Comparison of ENCODE assay signal across 8 mouse cellular contexts in genomic region chr2:84851130-84852040, GRCm38 (mm10). TPM values are rescaled to one million over a fixed set of nuclear protein-coding genes. Genes with fewer than 3 reads are reported as not detected.
A peak's percentile ranks its signal among the peaks of the same experiment; 100 is the strongest.
DNase-seq lines count a peak whose midpoint lies in the region; ATAC-seq lines count a peak whose summit lies in the region.

No protein-coding gene starts in this region.

- peaks cover 72% of the 10 kb centered on the region for H3K36me3 ChIP-seq in intestine, embryonic 14.5 days (ENCODE audit: control insufficient read depth, insufficient read depth, low read length)
- peaks cover 100% of the 10 kb centered on the region for H3K36me3 ChIP-seq in liver, embryonic 13.5 days
- no peaks in the 10 kb centered on the region for H3K36me3 ChIP-seq in neural tube, embryonic 14.5 days (ENCODE audit: control insufficient read depth, insufficient read depth, low read length)

- intact Hi-C loops in gastrocnemius, postnatal 36 days (cut with DNase I) = no loop called here

- H3K27me3 ChIP-seq in intestine, embryonic 14.5 days (replicated peaks; ENCODE audit: control insufficient read depth, insufficient read depth, low read length) = no peaks in the 10 kb centered on the region
- no peaks in the 10 kb centered on the region for H3K27me3 ChIP-seq in liver, embryonic 13.5 days
- no peaks in the 10 kb centered on the region for H3K27me3 ChIP-seq in neural tube, embryonic 14.5 days (ENCODE audit: control insufficient read depth, insufficient read depth, low read length)

- no peaks in the 10 kb centered on the region for H3K9me3 ChIP-seq in intestine, embryonic 14.5 days (ENCODE audit: control insufficient read depth, low read length)
- H3K9me3 ChIP-seq in liver, embryonic 13.5 days (replicated peaks) = no peaks in the 10 kb centered on the region
- H3K9me3 ChIP-seq in neural tube, embryonic 14.5 days (ENCODE audit: control insufficient read depth, low read length) = no peaks in the 10 kb centered on the region

- no peak overlapping the region for H3K9ac ChIP-seq in intestine, embryonic 14.5 days (ENCODE audit: low read length)
- H3K9ac ChIP-seq in liver, embryonic 13.5 days = 0 out of 2 replicates have a peak overlapping the region, but pooled peaks have one; percentile 28
- no peak overlapping the region for H3K9ac ChIP-seq in neural tube, embryonic 14.5 days (replicated peaks; ENCODE audit: low read depth, low read length)

- 0 out of 2 replicates have a peak overlapping the region, but pooled peaks have one; percentile 8 for H3K4me3 ChIP-seq in brown adipose tissue, adult 24 weeks (ENCODE audit: insufficient read depth, low read depth, low read length)
- H3K4me3 ChIP-seq in intestine, embryonic 14.5 days (ENCODE audit: low read depth, low read length) = no peak overlapping the region
- H3K4me3 ChIP-seq in liver, embryonic 13.5 days (replicated peaks) = no peak overlapping the region
- H3K4me3 ChIP-seq in neural tube, embryonic 14.5 days (ENCODE audit: low read depth, low read length) = no peak overlapping the region

- DNase-seq in gastrocnemius, postnatal 36 days = peak; percentile 66 to 76
- DNase-seq in intestine, embryonic 14.5 days (ENCODE audit: low spot score) = no peak
- no peak for DNase-seq in liver, embryonic 13.5 days
- no peak for DNase-seq in layer of hippocampus, adult 9-11 months
- no peak for DNase-seq in cerebellum, postnatal 14 days

- 40% methylated on average over 23 of the region's 23 CpGs for WGBS in intestine, embryonic 14.5 days
- 69% methylated on average over 23 of the region's 23 CpGs for WGBS in liver, embryonic 13.5 days (ENCODE audit: insufficient replicate concordance)
- 34% methylated on average over 23 of the region's 23 CpGs for WGBS in neural tube, embryonic 14.5 days

- no peaks in the 10 kb centered on the region for H3K4me1 ChIP-seq in brown adipose tissue, adult 24 weeks (ENCODE audit: control insufficient read depth, insufficient read depth, insufficient read length, low read length)
- H3K4me1 ChIP-seq in intestine, embryonic 14.5 days (replicated peaks; ENCODE audit: control insufficient read depth, insufficient read depth, low read length) = peaks cover 12% of the 10 kb centered on the region; the same call in 1 of the 2 replicates
- H3K4me1 ChIP-seq in liver, embryonic 13.5 days (replicated peaks) = peaks cover 76% of the 10 kb centered on the region
- no peaks in the 10 kb centered on the region for H3K4me1 ChIP-seq in neural tube, embryonic 14.5 days (ENCODE audit: control insufficient read depth, insufficient read depth, low read length)

- H3K27ac ChIP-seq in brown adipose tissue, adult 24 weeks (replicated peaks; ENCODE audit: low read depth, low read length) = peak overlapping the region; percentile 76
- no peak overlapping the region for H3K27ac ChIP-seq in intestine, embryonic 14.5 days (ENCODE audit: low read depth)
- peak overlapping the region; percentile 78 for H3K27ac ChIP-seq in liver, embryonic 13.5 days
- H3K27ac ChIP-seq in neural tube, embryonic 14.5 days (ENCODE audit: low read depth, low read length) = no peak overlapping the region

- H3K4me2 ChIP-seq in intestine, embryonic 14.5 days (ENCODE audit: low read length) = peak overlapping the region; percentile 38
- 0 out of 2 replicates have a peak overlapping the region, but pooled peaks have one; percentile 5 for H3K4me2 ChIP-seq in liver, embryonic 13.5 days
- no peak overlapping the region for H3K4me2 ChIP-seq in neural tube, embryonic 14.5 days (ENCODE audit: low read depth, low read length)

- peak; percentile 77 for ATAC-seq in intestine, embryonic 14.5 days (replicated peaks; ENCODE audit: low FRiP score, low TSS enrichment, low read depth)
- peak; percentile 78 for ATAC-seq in liver, embryonic 13.5 days (ENCODE audit: low read depth)
- peak; percentile 53; the same call in 1 of the 2 replicates for ATAC-seq in neural tube, embryonic 14.5 days (ENCODE audit: low read depth)
- no peak for ATAC-seq in granulocyte monocyte progenitor cell, adult 5-6 weeks (replicated peaks; ENCODE audit: poor library complexity, severe bottlenecking)

RNA-seq across cellular contexts. Expression of gene Slc43a1, which starts 12.7 kb away (rescaled TPM):
- polyA plus RNA-seq in brown adipose tissue, adult 24 weeks (2012; ENCODE audit: insufficient read depth, insufficient read length, missing spikeins) = 2.6 and 3.5 TPM in 2 replicates
- 10 to 100 TPM in 1 of 2 experiments, 1 to 10 TPM in 1; 7.6 to 19.2 TPM for total RNA-seq in gastrocnemius, postnatal 36 days (2021)
- polyA plus RNA-seq in intestine, embryonic 14.5 days (2014; fragmentation: Nextera tagmentation; extraction: Ambion mirVana) = 18.3 and 18.7 TPM in 2 replicates
- 138 and 178 TPM in 2 replicates for polyA plus RNA-seq in liver, embryonic 13.5 days (2015; fragmentation: Nextera tagmentation; extraction: Ambion mirVana)
- 0.63 and 1.8 TPM in 2 replicates for polyA plus RNA-seq in neural tube, embryonic 14.5 days (2014; fragmentation: Nextera tagmentation; extraction: Ambion mirVana)
- total RNA-seq in granulocyte monocyte progenitor cell, adult 5-6 weeks (2014; fragmentation: Nextera tagmentation) = 14.6 and 23.4 TPM in 2 replicates
- 11.5 and 11.8 TPM in 2 replicates for total RNA-seq in granulocyte monocyte progenitor cell, adult 5-6 weeks (2017)

RNA-seq across cellular contexts. Expression of gene Timm10, which starts 24.6 kb away (rescaled TPM):
- polyA plus RNA-seq in brown adipose tissue, adult 24 weeks (2012; ENCODE audit: insufficient read depth, insufficient read length, missing spikeins) = 125 and 134 TPM in 2 replicates
- total RNA-seq in gastrocnemius, postnatal 36 days (2021) = 10 to 100 TPM; 39.6 to 55.9 TPM
- 73.7 and 75.5 TPM in 2 replicates for polyA plus RNA-seq in intestine, embryonic 14.5 days (2014; fragmentation: Nextera tagmentation; extraction: Ambion mirVana)
- polyA plus RNA-seq in liver, embryonic 13.5 days (2015; fragmentation: Nextera tagmentation; extraction: Ambion mirVana) = 46.8 and 51.5 TPM in 2 replicates
- polyA plus RNA-seq in neural tube, embryonic 14.5 days (2014; fragmentation: Nextera tagmentation; extraction: Ambion mirVana) = 63.8 and 89.4 TPM in 2 replicates
- total RNA-seq in granulocyte monocyte progenitor cell, adult 5-6 weeks (2014; fragmentation: Nextera tagmentation) = 52.3 and 76.6 TPM in 2 replicates
- 32.2 and 34.6 TPM in 2 replicates for total RNA-seq in granulocyte monocyte progenitor cell, adult 5-6 weeks (2017)

RNA-seq across cellular contexts. Expression of gene Smtnl1, which starts 28.9 kb away (rescaled TPM):
- polyA plus RNA-seq in brown adipose tissue, adult 24 weeks (2012; ENCODE audit: insufficient read depth, insufficient read length, missing spikeins) = 2.7 and 3.0 TPM in 2 replicates
- 10 to 100 TPM; 58.7 to 84.0 TPM for total RNA-seq in gastrocnemius, postnatal 36 days (2021)
- polyA plus RNA-seq in intestine, embryonic 14.5 days (2014; fragmentation: Nextera tagmentation; extraction: Ambion mirVana) = 0.27 TPM in 1 of 2 replicates, not detected in the other
- polyA plus RNA-seq in liver, embryonic 13.5 days (2015; fragmentation: Nextera tagmentation; extraction: Ambion mirVana) = 0.23 and 0.24 TPM in 2 replicates
- polyA plus RNA-seq in neural tube, embryonic 14.5 days (2014; fragmentation: Nextera tagmentation; extraction: Ambion mirVana) = not detected in 2 replicates
- total RNA-seq in granulocyte monocyte progenitor cell, adult 5-6 weeks (2014; fragmentation: Nextera tagmentation) = not detected in 2 replicates
- total RNA-seq in granulocyte monocyte progenitor cell, adult 5-6 weeks (2017) = not detected in 2 replicates

RNA-seq across cellular contexts. Expression of gene Rtn4rl2, which starts 35.1 kb away (rescaled TPM):
- polyA plus RNA-seq in brown adipose tissue, adult 24 weeks (2012; ENCODE audit: insufficient read depth, insufficient read length, missing spikeins) = 1.5 TPM in 1 of 2 replicates, not detected in the other
- total RNA-seq in gastrocnemius, postnatal 36 days (2021) = under 1 TPM; 0.20 to 0.26 TPM
- polyA plus RNA-seq in intestine, embryonic 14.5 days (2014; fragmentation: Nextera tagmentation; extraction: Ambion mirVana) = 0.99 and 1.9 TPM in 2 replicates
- not detected in 2 replicates for polyA plus RNA-seq in liver, embryonic 13.5 days (2015; fragmentation: Nextera tagmentation; extraction: Ambion mirVana)
- 1.8 and 4.9 TPM in 2 replicates for polyA plus RNA-seq in neural tube, embryonic 14.5 days (2014; fragmentation: Nextera tagmentation; extraction: Ambion mirVana)
- total RNA-seq in granulocyte monocyte progenitor cell, adult 5-6 weeks (2014; fragmentation: Nextera tagmentation) = not detected in 2 replicates
- total RNA-seq in granulocyte monocyte progenitor cell, adult 5-6 weeks (2017) = not detected in 2 replicates

RNA-seq across cellular contexts. Expression of gene Ube2l6, which starts 52.8 kb away (rescaled TPM):
- 4.5 and 15.2 TPM in 2 replicates for polyA plus RNA-seq in brown adipose tissue, adult 24 weeks (2012; ENCODE audit: insufficient read depth, insufficient read length, missing spikeins)
- 1 to 10 TPM; 2.6 to 3.5 TPM for total RNA-seq in gastrocnemius, postnatal 36 days (2021)
- 33.2 and 33.3 TPM in 2 replicates for polyA plus RNA-seq in intestine, embryonic 14.5 days (2014; fragmentation: Nextera tagmentation; extraction: Ambion mirVana)
- 404 and 444 TPM in 2 replicates for polyA plus RNA-seq in liver, embryonic 13.5 days (2015; fragmentation: Nextera tagmentation; extraction: Ambion mirVana)
- 16.3 and 16.7 TPM in 2 replicates for polyA plus RNA-seq in neural tube, embryonic 14.5 days (2014; fragmentation: Nextera tagmentation; extraction: Ambion mirVana)
- 5.6 and 6.3 TPM in 2 replicates for total RNA-seq in granulocyte monocyte progenitor cell, adult 5-6 weeks (2014; fragmentation: Nextera tagmentation)
- 4.0 and 7.1 TPM in 2 replicates for total RNA-seq in granulocyte monocyte progenitor cell, adult 5-6 weeks (2017)

Comparison
In these comparisons a context has a peak if more than half of its experiments do, and no peak if none do; other contexts are left out.
1. H3K27ac ChIP-seq: peak in brown adipose tissue, adult 24 weeks (single experiment) and liver, embryonic 13.5 days (single experiment); none in intestine, embryonic 14.5 days (single experiment) and neural tube, embryonic 14.5 days (single experiment).
2. DNase-seq: peak in gastrocnemius, postnatal 36 days (2 of 2); none in intestine, embryonic 14.5 days (single experiment), liver, embryonic 13.5 days (single experiment), layer of hippocampus, adult 9-11 months (single experiment) and cerebellum, postnatal 14 days (0 of 2).